Mouse (Mus musculus) heart, postnatal 36 days (tissue): Measurements from ENCODE around the gene Hsh2d. TPM values are rescaled to one million over a fixed set of nuclear protein-coding genes. Genes with fewer than 3 reads are reported as not detected.

ENCODE experiments used
- DNase-seq, 2 experiments: peaks; one replicate each; pipeline ENCODE4 v3.0.0; 2021 to 2022
- intact Hi-C: fragments of 180-260 bp; cut with DNase I; formaldehyde crosslinking; loops from one replicate; pipeline ENCODE4 v1.15.1; 2025
- total RNA-seq, 2 experiments: library from RNA; stranded (reverse); gene quantifications; 2 replicates each; pipeline ENCODE4 v1.2.3; 2021

Gene Hsh2d
- total RNA-seq, 2 experiments from 2014 or later = not detected

DNA sequence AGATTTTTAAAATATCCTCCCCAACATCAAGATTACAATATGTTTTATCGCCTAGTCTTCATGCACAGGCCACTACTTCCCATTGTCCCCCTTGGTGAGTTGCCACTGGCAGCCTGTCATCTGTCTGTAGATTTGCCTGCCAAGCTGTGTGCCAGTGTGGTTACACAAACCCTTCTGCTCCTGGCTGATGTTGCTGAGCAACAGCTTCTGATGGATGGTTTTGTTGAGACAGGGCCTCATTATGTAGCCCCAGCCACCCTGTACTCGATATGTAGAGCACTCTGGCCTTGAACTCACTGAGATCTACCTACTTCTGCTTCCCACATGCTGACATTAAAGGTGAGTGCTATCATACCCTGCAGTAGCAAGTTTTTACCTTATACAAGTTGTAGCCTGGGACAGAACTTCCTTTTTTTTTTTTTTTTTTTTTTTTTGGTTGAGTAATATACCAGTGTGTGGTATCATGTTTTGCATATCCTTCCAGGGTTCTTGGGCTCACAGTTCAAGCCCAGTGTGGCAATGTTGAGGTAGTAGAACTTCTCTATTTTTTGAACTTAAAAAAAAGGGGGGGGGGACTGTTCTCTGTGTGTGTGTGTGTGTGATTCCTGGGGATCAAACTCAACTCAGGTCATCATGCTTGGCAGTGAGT lies 5.8 kb upstream of the Hsh2d start:
- intact Hi-C loops = no loop called here

DNA sequence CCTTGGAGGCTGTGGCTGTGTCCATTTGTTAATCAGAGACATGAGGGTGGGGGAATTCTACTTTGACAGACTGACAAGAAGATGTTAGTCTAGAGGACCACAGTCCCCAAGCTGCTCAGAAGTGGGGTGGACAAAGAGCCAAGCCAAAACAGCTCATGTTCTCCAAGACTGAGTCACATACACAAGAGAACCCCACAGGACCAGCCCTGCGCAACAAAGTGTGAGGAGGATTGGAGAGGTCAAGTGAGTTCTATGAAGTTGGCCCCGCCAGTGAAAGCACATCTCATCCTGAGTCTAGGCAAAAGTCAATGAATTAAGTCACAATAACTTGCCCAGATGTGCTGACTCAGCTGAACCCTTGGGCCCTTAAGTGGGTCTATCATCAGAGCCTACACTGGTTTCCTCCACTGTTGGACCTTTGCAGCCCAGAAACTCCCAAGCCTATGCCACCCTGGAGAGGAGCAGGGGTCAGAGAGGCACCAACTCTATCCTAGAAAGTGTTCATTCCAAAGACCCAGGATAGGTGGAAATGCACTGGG lies 1.6 kb upstream of the Hsh2d start:
- DNase-seq = no peak
- intact Hi-C loops = no loop called here

More for the DNA sequence above, 5.8 kb upstream of the Hsh2d start:
- DNase-seq = no peak

DNA sequence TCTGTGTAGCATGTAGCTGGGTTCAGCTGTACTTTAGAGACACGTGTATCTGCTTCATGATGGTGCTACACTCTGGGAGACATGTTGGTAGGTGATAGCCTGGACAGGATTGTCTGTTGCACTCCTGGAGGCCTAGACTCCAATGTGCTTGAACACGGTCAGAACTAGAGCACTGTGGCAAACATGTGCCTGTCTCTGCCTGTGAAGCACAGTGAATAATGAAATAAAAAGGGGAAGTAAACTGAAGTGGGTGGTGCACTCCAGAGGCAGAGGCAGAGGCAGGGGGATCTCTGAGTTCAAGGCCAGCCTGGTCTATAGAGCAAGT lies 739 bp downstream of the Hsh2d start:
- DNase-seq = no peak
- intact Hi-C loops = no loop called here

DNA sequence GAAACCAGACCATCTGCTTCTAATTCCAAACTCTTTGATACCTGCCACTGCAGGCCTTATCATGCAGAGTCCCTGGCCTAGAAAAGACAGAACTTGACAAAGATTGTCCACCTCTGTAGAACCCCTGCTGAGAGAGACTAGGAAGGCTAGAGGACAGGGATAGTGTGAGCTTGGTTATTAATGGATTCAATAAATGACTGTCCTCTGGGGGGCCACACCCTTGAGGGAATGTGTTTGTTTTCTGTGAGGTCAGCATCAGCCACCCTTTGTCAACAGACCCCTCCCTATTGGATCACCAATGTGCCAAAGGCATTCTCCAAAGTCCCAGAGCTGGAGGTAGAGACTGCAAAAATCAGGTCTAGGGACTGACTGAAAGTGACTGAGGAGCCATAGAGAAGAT lies 2.6 kb downstream of the Hsh2d start:
- intact Hi-C loops = no loop called here
- DNase-seq = no peak

DNA sequence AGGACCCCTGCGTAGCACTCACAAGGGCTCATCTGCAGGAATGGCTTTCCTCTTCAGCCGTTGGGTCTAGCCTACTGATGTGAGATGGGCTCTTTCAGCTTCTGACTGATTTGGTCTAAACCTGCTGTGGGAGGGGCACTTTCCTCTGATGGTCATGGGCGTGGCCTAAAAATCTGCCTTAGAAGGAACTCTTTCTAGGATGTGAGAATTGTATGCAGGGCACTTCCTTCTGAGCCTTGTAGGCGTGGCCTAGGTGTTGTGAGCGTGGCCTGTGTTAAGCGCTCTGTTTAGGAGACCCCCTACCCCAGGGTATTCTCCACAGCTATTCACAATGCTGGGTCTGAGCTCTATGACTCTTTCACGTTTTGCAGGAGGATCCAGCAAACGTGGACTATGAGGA lies 8.6 kb downstream of the Hsh2d start:
- intact Hi-C loops = no loop called here
- DNase-seq = no peak

DNA sequence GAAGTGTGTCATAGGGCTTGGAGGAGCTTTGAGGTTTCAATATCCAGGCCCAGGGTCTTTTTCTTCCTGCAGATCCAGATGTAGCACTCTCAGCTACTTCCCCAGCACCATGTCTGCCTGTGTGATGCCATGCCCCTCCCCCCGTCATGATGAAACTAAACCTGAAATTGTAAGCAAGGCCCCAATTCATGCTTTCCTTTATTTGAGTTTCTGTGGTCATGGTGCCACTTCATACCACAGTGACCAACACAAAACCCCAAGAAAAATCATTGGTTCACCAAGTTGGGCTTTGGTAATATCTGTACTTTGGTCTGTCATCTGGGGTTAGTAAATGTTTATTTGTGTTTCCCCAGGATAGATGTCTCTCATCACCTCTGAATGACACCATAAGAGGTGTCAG lies 19.1 kb downstream of the Hsh2d start:
- no peak for DNase-seq
- intact Hi-C loops = no loop called here

DNA sequence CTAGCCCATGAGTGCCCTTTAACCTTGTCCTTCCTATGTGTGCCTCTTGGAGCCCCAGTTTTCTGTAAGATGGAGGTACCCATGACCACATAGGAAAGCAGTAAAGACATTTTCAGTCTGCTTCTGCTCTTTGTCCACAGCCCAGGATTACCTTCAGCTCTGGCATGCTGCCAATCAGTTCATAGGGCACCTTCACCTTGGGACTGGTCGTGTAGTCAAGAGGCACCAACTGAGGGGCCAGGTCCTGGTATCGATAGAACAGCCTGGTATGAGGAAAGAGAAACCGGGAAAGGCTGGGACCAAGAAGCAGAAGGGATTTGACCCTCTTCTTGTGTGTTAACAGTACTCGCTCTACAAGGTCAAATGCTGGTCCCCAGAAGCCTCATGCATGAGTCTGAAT lies 20.8 kb downstream of the Hsh2d start:
- DNase-seq = no peak
- intact Hi-C loops = no loop called here

DNA sequence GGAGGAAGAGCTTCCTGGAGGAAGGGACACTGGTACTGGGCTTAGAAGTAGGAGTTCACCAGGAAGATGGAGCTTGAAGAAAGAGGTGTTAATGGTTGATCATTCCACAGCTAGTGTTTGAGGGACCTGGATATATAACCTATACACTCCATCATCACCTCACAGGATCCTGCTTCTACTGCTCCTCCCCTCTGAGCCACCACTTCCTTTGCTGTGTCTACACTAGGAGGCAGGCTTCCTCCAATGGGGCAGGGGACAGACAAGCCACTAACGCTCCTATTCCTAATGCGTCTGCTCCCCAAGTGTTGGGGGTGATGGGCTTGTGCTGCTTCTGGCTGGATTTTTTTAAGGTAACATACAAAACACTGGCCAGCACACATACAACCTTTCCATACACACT lies 21.3 kb downstream of the Hsh2d start:
- no peak for DNase-seq
- intact Hi-C loops = no loop called here

DNA sequence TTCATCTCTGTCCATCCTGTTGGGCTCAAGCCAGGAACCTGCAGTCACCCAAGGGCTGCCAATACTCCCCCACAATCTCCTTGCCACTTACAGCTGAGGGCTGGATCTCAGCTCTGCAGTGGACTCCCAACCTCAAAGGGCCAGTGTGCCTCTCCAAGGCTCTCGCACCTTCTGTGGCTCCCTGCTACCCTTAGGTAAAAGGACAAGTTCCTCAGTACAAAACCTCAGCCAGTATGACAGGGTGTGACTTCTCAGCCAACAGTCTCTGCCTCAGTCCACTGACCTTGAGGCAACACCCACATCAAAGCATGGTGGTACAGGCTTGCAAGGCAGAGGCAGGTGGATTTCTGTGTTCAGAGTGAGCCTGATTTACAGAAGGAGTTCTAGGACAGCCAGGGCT lies 22.4 kb downstream of the Hsh2d start:
- DNase-seq = no peak
- intact Hi-C loops = no loop called here

DNA sequence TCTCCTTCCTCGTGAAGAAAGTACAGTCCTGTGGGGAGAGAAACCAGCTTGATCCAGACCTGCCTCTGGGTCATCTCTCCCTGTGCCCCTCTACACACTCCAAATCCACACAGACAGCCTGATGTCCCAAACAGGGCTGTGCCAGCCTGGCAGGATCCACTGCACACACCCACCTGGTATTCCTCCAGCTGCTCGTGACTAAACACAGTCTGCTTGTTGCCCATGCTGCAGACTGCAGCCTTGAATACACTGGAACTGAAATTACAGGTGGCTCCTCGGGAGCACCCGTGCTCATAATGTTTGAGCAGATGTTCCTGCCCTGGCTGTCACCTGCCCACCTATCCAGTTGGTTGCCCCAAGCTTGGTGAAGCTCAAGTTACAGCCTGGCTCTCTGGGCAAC lies 23.3 kb downstream of the Hsh2d start, which contains the start of gene Cib3:
Gene Cib3 (minus strand): TSS at position 87 of the 400 bp plus-strand sequence.
- intact Hi-C loops = no loop called here
- no peak for DNase-seq

DNA sequence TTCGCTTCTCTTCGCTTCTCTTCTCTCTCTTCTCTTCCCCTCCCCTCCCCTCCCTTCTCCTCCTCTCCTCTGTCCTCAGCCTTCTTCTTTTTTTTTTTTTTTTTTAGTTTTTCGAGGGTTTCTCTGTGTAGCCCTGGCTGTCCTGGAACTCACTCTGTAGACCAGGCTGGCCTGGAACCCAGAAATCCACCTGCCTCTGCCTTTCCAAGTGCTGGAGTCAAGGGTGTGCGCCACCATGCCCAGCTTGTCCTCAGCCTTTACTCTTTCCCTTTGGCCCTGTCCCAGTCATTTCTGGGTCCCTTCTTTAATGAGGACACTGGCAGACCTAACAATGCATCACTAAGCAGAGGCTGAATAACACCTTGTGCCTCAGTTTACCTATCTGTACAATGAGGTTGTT lies 24.1 kb downstream of the Hsh2d start, which contains the start of gene Gm11034:
Gene Gm11034 (minus strand): TSS at position 101 of the 400 bp plus-strand sequence.
- intact Hi-C loops = no loop called here
- no peak for DNase-seq

DNA sequence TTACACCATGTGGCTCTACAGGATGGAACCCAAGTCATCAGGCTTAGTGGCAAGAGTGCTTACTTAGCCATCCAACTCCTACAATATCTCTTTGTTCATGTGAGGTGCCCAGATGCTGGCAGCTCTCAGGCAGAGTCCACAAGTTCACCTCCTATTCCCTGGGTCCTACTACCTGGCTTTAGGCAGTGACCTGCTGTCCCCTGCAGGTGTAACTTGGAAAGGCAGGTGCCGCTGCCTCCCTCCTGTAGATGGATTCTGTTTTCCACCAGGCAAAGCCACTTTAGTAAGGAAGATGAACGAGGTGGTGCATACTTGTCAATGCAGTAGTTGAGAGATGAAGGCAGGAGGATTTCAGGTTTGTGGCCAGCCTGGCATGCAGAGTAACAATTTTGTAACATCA lies 25.6 kb downstream of the Hsh2d start:
- no peak for DNase-seq
- intact Hi-C loops = no loop called here

DNA sequence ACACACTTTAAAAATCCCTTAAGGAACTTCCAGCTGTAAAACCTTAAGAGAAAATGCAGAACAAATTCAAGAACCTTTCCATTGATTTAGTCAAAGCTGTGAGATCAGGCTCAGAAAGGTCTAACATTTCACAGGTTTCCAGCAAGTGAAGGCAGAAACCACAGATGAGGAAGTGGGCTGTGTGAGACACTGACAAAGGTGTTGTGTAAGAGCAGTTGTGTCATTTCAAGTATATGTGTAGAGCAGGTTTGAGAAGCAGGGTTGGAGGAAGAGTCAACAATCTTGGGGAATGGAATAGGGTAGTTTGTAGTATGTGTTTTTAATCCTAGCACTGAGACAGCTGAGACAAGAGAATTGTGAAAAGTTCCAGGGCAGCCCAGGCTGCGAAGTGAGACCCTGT lies 26.4 kb downstream of the Hsh2d start:
- DNase-seq = no peak
- intact Hi-C loops = no loop called here

DNA sequence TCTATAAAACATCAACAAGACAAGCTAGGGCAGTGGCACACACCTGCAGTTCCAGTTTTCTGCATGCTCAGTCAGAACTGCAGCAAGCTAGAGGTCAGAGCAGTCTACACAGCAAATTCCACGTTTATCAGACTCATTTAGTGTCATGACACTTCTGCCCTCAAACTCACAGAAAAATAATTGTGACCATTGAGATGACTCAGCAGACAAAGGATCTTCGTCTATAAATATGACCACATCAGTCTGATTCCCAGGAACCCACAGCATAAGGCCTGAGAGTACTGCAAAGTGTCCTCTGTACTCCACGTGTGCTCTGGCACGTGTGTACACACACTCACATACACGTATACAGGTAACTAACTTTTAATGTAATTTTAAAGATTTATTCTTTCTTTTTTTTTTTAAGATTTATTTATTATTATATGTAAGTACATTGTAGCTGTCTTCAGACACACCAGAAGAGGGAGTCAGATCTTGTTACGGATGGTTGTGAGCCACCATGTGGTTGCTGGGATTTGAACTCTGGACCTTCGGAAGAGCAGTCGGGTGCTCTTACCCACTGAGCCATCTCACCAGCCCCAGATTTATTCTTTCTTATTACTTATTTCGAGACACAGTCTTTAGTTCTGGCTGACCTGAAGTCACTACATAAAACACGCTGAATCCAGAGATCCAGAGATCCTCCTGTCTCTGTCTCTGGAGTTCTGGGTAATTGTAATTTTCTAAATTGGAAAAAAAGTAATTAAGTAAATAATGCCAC lies 29.5 kb downstream of the Hsh2d start:
- no peak for DNase-seq
- intact Hi-C loops = loop anchor here (1.0 kb wide), 1 partner anchor 42 kb away; no protein-coding TSS in a partner anchor

DNA sequence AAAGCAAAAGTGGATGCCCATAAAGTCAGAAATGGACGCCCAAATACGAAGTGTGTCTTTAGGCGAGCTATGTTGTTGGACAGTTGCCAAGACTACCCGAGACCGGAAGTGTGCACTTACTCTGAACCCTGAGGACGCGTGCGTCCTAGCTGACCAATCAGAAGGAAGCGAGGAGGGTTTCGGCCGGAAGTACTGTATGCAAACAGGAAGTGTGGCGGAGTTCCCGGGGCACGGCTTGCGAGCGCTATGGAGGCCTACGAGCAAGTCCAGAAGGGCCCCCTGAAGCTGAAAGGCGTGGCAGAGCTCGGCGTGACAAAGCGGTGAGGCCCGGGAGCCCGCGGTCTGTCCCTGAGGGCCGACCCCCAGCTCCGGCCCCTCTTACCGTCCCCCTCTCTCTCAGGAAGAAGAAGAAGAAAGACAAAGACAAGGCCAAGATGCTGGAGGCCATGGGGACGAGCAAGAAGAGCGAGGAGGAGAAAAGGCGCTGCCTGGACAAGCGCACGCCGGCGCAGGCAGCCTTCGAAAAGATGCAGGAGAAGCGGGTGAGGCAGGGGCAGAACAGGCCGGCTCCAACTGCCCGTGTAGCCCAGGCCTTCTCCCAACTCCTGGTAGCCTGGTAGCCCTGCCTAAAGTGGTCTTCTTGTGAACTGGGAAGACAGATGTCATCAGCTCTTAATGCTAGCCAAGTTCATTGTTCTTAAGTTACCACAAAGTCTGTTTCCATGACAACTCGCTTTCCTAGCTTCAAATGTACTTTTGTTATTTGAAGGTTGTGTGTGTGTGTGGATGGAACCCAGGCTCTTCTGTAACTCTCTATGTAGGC lies 30.3 kb downstream of the Hsh2d start, which contains the start of gene Fam32a:
Gene Fam32a (plus strand): TSS at position 190 of the 823 bp plus-strand sequence.
- intact Hi-C loops = loop anchor here (1.0 kb wide), 1 partner anchor 42 kb away; no protein-coding TSS in a partner anchor
- DNase-seq = peak; percentile 82 to 84

DNA sequence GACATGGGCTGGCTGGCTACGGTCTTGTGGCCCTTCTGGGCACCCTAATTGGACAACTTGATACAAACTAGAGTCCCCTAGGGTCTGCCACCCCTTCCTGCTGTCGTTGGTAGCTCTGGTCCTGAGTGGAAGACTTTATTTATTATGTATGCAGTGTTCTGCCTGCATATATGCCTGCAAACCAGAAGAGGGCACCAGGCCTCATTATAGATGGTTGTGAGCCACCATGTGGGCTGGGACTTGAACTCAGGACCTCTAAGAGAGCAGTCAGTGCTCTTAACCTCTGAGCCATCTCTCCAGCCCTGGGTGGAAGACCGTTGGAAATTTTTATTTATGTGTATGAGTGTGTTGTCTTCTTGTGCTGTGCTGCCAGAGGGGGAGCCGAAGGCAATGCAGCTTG lies 31.3 kb downstream of the Hsh2d start:
- no peak for DNase-seq
- intact Hi-C loops = no loop called here

DNA sequence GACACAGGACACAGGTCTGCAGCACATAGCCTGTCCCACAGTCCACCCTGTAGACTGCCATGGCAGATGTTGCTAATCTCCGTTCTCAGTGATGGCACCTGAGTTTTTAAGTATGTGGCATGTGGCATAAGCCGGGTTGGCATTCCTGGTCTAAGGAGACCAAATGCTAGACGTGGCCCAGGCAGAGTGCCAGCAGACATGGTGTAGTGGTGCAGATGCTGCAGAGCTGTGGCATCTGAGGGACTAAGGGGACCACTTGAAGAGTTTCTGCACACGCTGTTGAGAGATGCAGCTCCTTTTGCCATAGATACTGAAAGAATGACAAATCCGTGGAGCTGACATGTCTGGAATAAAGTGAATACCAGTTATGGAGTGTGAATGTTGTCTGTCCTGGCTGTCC lies 33.2 kb downstream of the Hsh2d start:
- no peak for DNase-seq
- intact Hi-C loops = no loop called here

DNA sequence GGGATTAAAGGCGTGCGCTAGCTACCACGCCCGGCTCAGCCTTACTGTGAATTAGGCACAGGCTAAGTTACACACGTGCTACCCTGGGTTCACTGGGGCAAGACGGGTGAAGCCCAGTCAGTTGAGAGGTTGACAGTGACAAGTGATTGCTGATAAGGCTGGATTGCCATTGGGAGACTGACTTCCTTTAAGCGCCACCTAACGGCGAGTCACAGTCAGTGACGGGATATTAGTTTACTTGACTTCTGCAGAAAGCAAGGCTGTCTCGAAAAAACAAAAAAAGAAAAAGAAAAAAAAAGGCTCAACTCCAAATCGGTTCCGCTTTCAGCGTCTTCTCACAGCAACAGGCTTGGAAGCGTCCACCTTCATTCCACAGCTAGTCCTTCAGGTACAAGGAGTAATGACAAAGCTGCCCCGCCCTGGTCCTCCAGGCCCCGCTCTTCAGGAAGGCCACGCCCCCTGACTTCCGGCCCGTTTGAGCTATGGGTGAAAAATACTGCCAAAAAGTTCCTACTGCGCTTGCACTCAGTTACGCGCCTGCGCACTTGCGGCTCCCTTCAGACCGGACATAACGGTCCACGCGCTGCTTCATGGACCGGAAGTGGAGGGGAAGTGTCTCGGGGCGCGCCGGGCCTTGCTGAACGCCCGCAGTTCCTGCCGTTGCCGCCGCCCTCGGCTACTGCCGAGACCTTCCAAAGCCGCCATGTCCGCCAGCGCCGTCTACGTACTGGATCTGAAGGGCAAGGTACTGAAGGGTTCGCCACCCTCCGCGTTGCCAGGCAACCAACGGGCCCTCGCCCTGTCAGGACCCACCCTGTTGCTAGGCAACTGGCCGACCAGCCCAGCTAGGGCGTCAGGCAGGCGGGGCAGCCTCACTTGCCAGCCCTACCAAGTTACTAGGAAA lies 50.3 kb downstream of the Hsh2d start, which contains the start of gene Ap1m1:
Gene Ap1m1 (plus strand): TSS at position 520 of the 904 bp plus-strand sequence.
- intact Hi-C loops = loop anchor here (5.0 to 10.0 kb wide), 3 partner anchors 62 to 485 kb away; partner anchors contain the start of gene Sin3b
- DNase-seq = peak; percentile 97

DNA sequence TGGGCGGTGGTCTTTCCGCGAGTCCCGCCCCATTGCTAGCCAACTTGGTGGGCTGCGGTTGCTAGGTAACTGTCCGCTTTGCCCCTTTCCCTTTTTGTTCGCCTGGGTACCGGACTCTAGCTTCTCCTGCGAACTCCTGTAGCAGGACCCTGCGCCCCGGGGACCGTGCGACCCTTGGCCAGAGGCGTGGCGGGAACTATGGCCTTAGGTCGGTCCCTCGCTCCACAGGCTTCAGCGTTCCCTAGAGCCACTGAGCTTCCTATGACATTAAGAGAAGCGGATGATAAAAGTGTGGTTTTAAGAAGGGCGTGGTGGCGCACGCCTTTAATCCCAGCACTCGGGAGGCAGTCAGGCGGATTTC lies 50.9 kb downstream of the Hsh2d start:
- no peak for DNase-seq
- intact Hi-C loops = loop anchor here (5.0 to 10.0 kb wide), 3 partner anchors 63 to 484 kb away; partner anchors contain the start of gene Sin3b

DNA sequence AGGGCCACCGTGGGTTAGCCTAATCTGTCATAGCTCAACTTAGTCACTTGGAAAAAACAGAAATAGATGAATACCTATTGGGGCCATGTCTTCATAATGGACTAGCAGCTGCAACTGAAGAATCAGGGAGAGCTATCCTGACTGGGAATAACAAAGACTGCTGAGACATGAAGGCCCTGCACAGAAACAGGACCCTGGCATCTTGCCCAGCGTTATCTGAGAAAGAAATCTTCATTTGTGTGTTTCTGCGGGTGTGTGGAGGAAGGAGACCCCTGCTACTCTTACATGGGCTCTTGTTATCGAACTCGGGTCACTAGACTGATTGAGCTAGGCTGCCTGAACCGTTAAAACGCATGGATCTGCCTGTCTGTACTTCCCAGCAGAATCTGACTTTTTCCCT lies 51.5 kb downstream of the Hsh2d start:
- DNase-seq = no peak
- intact Hi-C loops = loop anchor here (5.0 to 10.0 kb wide), 3 partner anchors 64 to 484 kb away; partner anchors contain the start of gene Sin3b
